Mouse (Mus musculus) midbrain, embryonic 10.5 days (tissue): ENCODE measurements at regions not wholly inside any gene's neighbourhood (a gene's known extent, or its start where the extent isn't known, plus 50 kb on each side); places are given as distances from the start of the nearest gene placed in this dataset.

Experiments used
- DNase-seq: peaks from one replicate; pipeline ENCODE4 v3.0.0-alpha.2; 2017; ENCODE audit warnings: low spot score
- H3K27ac ChIP-seq: fragments of 300-500 bp; sonication (generic); replicated peaks from 2 replicates; pipeline ENCODE4 v1.5.1; 2016; ENCODE audit warnings: mild to moderate bottlenecking
- H3K27me3 ChIP-seq: fragments of 300-500 bp; sonication (generic); 2 replicates; pipeline ENCODE4 v1.6.1; 2016; ENCODE audit warnings: low read depth, mild to moderate bottlenecking; ENCODE audit not compliant: poor library complexity, severe bottlenecking
- H3K36me3 ChIP-seq: fragments of 300-500 bp; sonication (generic); 2 replicates; pipeline ENCODE4 v1.6.1; 2016; ENCODE audit warnings: mild to moderate bottlenecking, moderate library complexity
- H3K4me1 ChIP-seq: fragments of 300-500 bp; sonication (generic); 2 replicates; pipeline ENCODE4 v1.6.1; 2016
- H3K4me3 ChIP-seq: fragments of 300-500 bp; sonication (generic); 2 replicates; pipeline ENCODE4 v1.5.1; 2016; ENCODE audit warnings: mild to moderate bottlenecking, moderate library complexity
- H3K9me3 ChIP-seq: fragments of 300-500 bp; sonication (generic); replicated peaks from 2 replicates; pipeline ENCODE4 v1.6.1; 2016; ENCODE audit warnings: mild to moderate bottlenecking
- WGBS: fragments of 180-500 bp; shearing (Covaris S2); methylation state at CpG from one replicate; pipeline ENCODE4 v1.1.7; 2016; 5-methylcytosine and 5-hydroxymethylcytosine counted together

GRCm38 (mm10) chr16:30013943-30014342, 50.2 kb upstream of the Hes1 start:
- no peak for DNase-seq
- Histone ChIP-seq H3K27me3 (peaks cover 71% of the 10 kb centered on the region), H3K4me1 (peaks cover 25% of the 10 kb centered on the region), H3K36me3 (no peaks in the 10 kb centered on the region), H3K4me3 (no peak overlapping the region), H3K27ac (no peak overlapping the region), H3K9me3 (no peaks in the 10 kb centered on the region)
- 94% methylated on average over 9 of the region's 9 CpGs for WGBS
